Mouse (Mus musculus): Measurements from ENCODE around the gene Ralgds. TPM values are rescaled to one million over a fixed set of nuclear protein-coding genes. Genes with fewer than 3 reads are reported as not detected.

Ralgds gene
- polyA plus RNA-seq, 1 experiment, result 24.2 TPM

GRCm38 (mm10) chr2:28575341-28575740, 62.4 kb downstream of the Ralgds start:
- no peak overlapping the region for H3ac ChIP-seq (ENCODE audit: control insufficient read depth, insufficient read length)
- no peak for TF ChIP-seq POLR2AphosphoS2 (IDR thresholded peaks at IDR 0.05; ENCODE audit: insufficient read length, low read depth)
- no peak for TF ChIP-seq E2F4 (IDR thresholded peaks at IDR 0.05; ENCODE audit: insufficient read depth)
- TF ChIP-seq MYOD1 (IDR thresholded peaks at IDR 0.05; ENCODE audit: control insufficient read depth in 1 of 3, insufficient read length in 2 of 3, low read depth in 2 of 3), result no peak
- TF ChIP-seq USF1 (IDR thresholded peaks at IDR 0.05; ENCODE audit: low read depth), result no peak
- TF ChIP-seq TCF3 (IDR thresholded peaks at IDR 0.05; ENCODE audit: insufficient read length, low read depth), result no peak
- no peak for TF ChIP-seq REST (IDR thresholded peaks at IDR 0.05; ENCODE audit: insufficient read depth, insufficient read length)
- no peak for TF ChIP-seq MYOG (IDR thresholded peaks at IDR 0.05; ENCODE audit: control insufficient read depth in 1 of 3, insufficient read depth in 1 of 3, insufficient read length in 2 of 3, low read depth in 2 of 3)
- no peak for TF ChIP-seq MAX (IDR thresholded peaks at IDR 0.05; ENCODE audit: low read depth)
- no peak for TF ChIP-seq POLR2A (IDR thresholded peaks at IDR 0.05; ENCODE audit: insufficient read length, low read depth)
- no peak for TF ChIP-seq SRF (IDR thresholded peaks at IDR 0.05; ENCODE audit: control insufficient read depth, insufficient read length, low read depth)
- TF ChIP-seq TCF12 (IDR thresholded peaks at IDR 0.05; ENCODE audit: insufficient read depth, poor library complexity, severe bottlenecking), result no peak
- no peak for TF ChIP-seq CEBPB (IDR thresholded peaks at IDR 0.05; ENCODE audit: insufficient read depth, poor library complexity, severe bottlenecking)

DNA sequence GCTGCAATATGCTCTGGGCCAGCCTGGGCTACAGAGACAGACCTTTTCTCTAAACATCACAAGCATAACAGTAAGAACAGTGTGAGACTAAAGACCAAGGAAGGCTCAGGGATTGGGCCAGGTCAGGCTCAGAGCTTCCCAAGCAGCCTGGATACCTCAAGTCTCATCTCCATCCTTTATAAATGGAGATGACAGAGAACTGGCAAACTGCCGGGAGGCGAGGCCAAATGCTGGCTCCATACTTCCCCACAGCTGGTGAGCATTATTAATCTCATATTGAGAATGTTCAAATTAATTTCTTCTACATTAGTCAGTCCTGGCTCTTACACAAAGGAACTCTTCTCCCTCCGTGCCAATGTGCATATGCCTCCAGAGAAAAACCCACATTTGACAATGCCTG, 63.9 kb downstream of the Ralgds start:
- no peak for TF ChIP-seq TCF12 (IDR thresholded peaks at IDR 0.05; ENCODE audit: insufficient read depth, poor library complexity, severe bottlenecking)
- no peak for TF ChIP-seq MYOD1 (IDR thresholded peaks at IDR 0.05; ENCODE audit: control insufficient read depth in 1 of 3, insufficient read length in 2 of 3, low read depth in 2 of 3)
- TF ChIP-seq CEBPB (IDR thresholded peaks at IDR 0.05; ENCODE audit: insufficient read depth, poor library complexity, severe bottlenecking), result no peak
- TF ChIP-seq TCF3 (IDR thresholded peaks at IDR 0.05; ENCODE audit: insufficient read length, low read depth), result no peak
- no peak for TF ChIP-seq REST (IDR thresholded peaks at IDR 0.05; ENCODE audit: insufficient read depth, insufficient read length)
- TF ChIP-seq MYOG (IDR thresholded peaks at IDR 0.05; ENCODE audit: control insufficient read depth in 1 of 3, insufficient read depth in 1 of 3, insufficient read length in 2 of 3, low read depth in 2 of 3), result no peak
- TF ChIP-seq USF1 (IDR thresholded peaks at IDR 0.05; ENCODE audit: low read depth), result no peak
- no peak for TF ChIP-seq POLR2A (IDR thresholded peaks at IDR 0.05; ENCODE audit: insufficient read length, low read depth)
- TF ChIP-seq SRF (IDR thresholded peaks at IDR 0.05; ENCODE audit: control insufficient read depth, insufficient read length, low read depth), result no peak
- no peak for TF ChIP-seq POLR2AphosphoS2 (IDR thresholded peaks at IDR 0.05; ENCODE audit: insufficient read length, low read depth)
- TF ChIP-seq E2F4 (IDR thresholded peaks at IDR 0.05; ENCODE audit: insufficient read depth), result no peak
- H3K36me3 ChIP-seq (ENCODE audit: control insufficient read depth, insufficient read depth), result peaks cover 16% of the 10 kb centered on the region
- peaks cover 3% of the 10 kb centered on the region for H3K79me2 ChIP-seq (ENCODE audit: control insufficient read depth, insufficient read depth)

More at GRCm38 (mm10) chr2:28575341-28575740, 62.4 kb downstream of the Ralgds start:
- H3K79me2 ChIP-seq (ENCODE audit: control insufficient read depth, insufficient read depth), result no peaks in the 10 kb centered on the region
- H3K27me3 ChIP-seq (ENCODE audit: control insufficient read depth, insufficient read depth, insufficient read length), result no peaks in the 10 kb centered on the region
- no peak overlapping the region for H3K4me2 ChIP-seq (ENCODE audit: low read depth)
- H3K36me3 ChIP-seq (ENCODE audit: control insufficient read depth, insufficient read depth), result peaks cover 16% of the 10 kb centered on the region
- H3K4me3 ChIP-seq, result no peak overlapping the region

DNA sequence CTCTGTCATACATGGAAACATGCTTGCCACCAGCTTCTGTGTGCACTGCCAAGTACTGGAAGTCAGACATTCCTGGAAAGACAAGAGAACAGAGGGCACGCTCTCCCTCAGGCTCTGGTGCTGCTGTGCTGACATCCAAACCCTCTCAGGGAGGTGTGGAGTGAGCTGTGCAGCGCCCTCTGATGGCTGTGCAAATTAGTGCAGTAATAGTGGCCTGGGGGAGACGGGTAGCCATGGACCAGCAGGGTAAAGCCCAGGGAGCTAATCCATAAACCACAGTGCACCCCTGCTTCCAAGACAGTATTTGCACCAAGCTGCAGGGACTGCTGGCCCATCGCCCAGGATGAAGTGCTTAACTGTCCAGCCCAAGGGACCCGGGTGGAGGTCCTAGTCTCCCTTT, 65.1 kb downstream of the Ralgds start:
- Histone ChIP-seq H3K4me3 (no peak overlapping the region), H3K36me3 (ENCODE audit: control insufficient read depth, insufficient read depth) (peaks cover 16% of the 10 kb centered on the region), H3K4me2 (ENCODE audit: low read depth) (no peak overlapping the region), H3ac (ENCODE audit: control insufficient read depth, insufficient read length) (no peak overlapping the region), H3K79me2 (ENCODE audit: control insufficient read depth, insufficient read depth) (peaks cover 11% of the 10 kb centered on the region), H3K27me3 (ENCODE audit: control insufficient read depth, insufficient read depth, insufficient read length) (no peaks in the 10 kb centered on the region)
- no peak for TF ChIP-seq E2F4 (IDR thresholded peaks at IDR 0.05; ENCODE audit: insufficient read depth)
- TF ChIP-seq USF1 (IDR thresholded peaks at IDR 0.05; ENCODE audit: low read depth), result no peak
- no peak for TF ChIP-seq MAX (IDR thresholded peaks at IDR 0.05; ENCODE audit: low read depth)
- no peak for TF ChIP-seq SRF (IDR thresholded peaks at IDR 0.05; ENCODE audit: control insufficient read depth, insufficient read length, low read depth)
- no peak for TF ChIP-seq POLR2A (IDR thresholded peaks at IDR 0.05; ENCODE audit: insufficient read length, low read depth)
- no peak for TF ChIP-seq MYOD1 (IDR thresholded peaks at IDR 0.05; ENCODE audit: control insufficient read depth in 1 of 3, insufficient read length in 2 of 3, low read depth in 2 of 3)
- no peak for TF ChIP-seq TCF12 (IDR thresholded peaks at IDR 0.05; ENCODE audit: insufficient read depth, poor library complexity, severe bottlenecking)
- no peak for TF ChIP-seq REST (IDR thresholded peaks at IDR 0.05; ENCODE audit: insufficient read depth, insufficient read length)
- TF ChIP-seq CEBPB (IDR thresholded peaks at IDR 0.05; ENCODE audit: insufficient read depth, poor library complexity, severe bottlenecking), result no peak
- no peak for TF ChIP-seq POLR2AphosphoS2 (IDR thresholded peaks at IDR 0.05; ENCODE audit: insufficient read length, low read depth)
- no peak for TF ChIP-seq MYOG (IDR thresholded peaks at IDR 0.05; ENCODE audit: control insufficient read depth in 1 of 3, insufficient read depth in 1 of 3, insufficient read length in 2 of 3, low read depth in 2 of 3)
- no peak for TF ChIP-seq TCF3 (IDR thresholded peaks at IDR 0.05; ENCODE audit: insufficient read length, low read depth)

More for the DNA sequence above, 63.9 kb downstream of the Ralgds start:
- Histone ChIP-seq H3ac (ENCODE audit: control insufficient read depth, insufficient read length) (no peak overlapping the region), H3K4me2 (ENCODE audit: low read depth) (no peak overlapping the region), H3K4me3 (no peak overlapping the region), H3K27me3 (ENCODE audit: control insufficient read depth, insufficient read depth, insufficient read length) (no peaks in the 10 kb centered on the region)

- peak overlapping the region; percentile 39 for H3ac ChIP-seq (ENCODE audit: control insufficient read depth, insufficient read length)
- peak; percentile 35 for TF ChIP-seq REST (IDR thresholded peaks at IDR 0.05; ENCODE audit: insufficient read depth, insufficient read length)
- peak; percentile 90 for TF ChIP-seq POLR2A (IDR thresholded peaks at IDR 0.05; ENCODE audit: insufficient read length, low read depth)
- TF ChIP-seq TCF3 (IDR thresholded peaks at IDR 0.05; ENCODE audit: insufficient read length, low read depth), result no peak
- peak; percentile 73 for TF ChIP-seq POLR2AphosphoS2 (IDR thresholded peaks at IDR 0.05; ENCODE audit: insufficient read length, low read depth)
- peak; percentile 72 for TF ChIP-seq E2F4 (IDR thresholded peaks at IDR 0.05; ENCODE audit: insufficient read depth)
- no peak for TF ChIP-seq USF1 (IDR thresholded peaks at IDR 0.05; ENCODE audit: low read depth)
- no peak for TF ChIP-seq SRF (IDR thresholded peaks at IDR 0.05; ENCODE audit: control insufficient read depth, insufficient read length, low read depth)
- TF ChIP-seq TCF12 (IDR thresholded peaks at IDR 0.05; ENCODE audit: insufficient read depth, poor library complexity, severe bottlenecking), result no peak
- no peak for TF ChIP-seq MAX (IDR thresholded peaks at IDR 0.05; ENCODE audit: low read depth)
- TF ChIP-seq MYOD1 (IDR thresholded peaks at IDR 0.05; ENCODE audit: control insufficient read depth in 1 of 3, insufficient read length in 2 of 3, low read depth in 2 of 3), result no peak
- TF ChIP-seq CEBPB (IDR thresholded peaks at IDR 0.05; ENCODE audit: insufficient read depth, poor library complexity, severe bottlenecking), result no peak
- peak in 1 of 3 experiments; percentile 21 for TF ChIP-seq MYOG (IDR thresholded peaks at IDR 0.05; ENCODE audit: control insufficient read depth in 1 of 3, insufficient read depth in 1 of 3, insufficient read length in 2 of 3, low read depth in 2 of 3)
- peak overlapping the region; percentile 93 for H3K4me2 ChIP-seq (ENCODE audit: low read depth)
- peak overlapping the region; percentile 74 for H3K4me3 ChIP-seq
- peaks cover 11% of the 10 kb centered on the region for H3K79me2 ChIP-seq (ENCODE audit: control insufficient read depth, insufficient read depth)
- H3K36me3 ChIP-seq (ENCODE audit: control insufficient read depth, insufficient read depth), result peaks cover 9% of the 10 kb centered on the region
- H3K27me3 ChIP-seq (ENCODE audit: control insufficient read depth, insufficient read depth, insufficient read length), result no peaks in the 10 kb centered on the region
Observed at GRCm38 (mm10) chr2:28582647-28583353, 69.9 kb downstream of the Ralgds start.

Data from myocyte (in vitro differentiated cells).